Mouse (Mus musculus) bone marrow, adult 2 months (tissue): ENCODE measurements around the gene Taar2.

Experiments used
- CTCF ChIP-seq: fragments of 200-500 bp; IDR thresholded peaks from 2 replicates; pipeline ENCODE4 v1.5.1; 2011; ENCODE audit warnings: low read length, control low read depth; ENCODE audit not compliant: control insufficient read depth, insufficient read depth
- POLR2A ChIP-seq: fragments of 200-500 bp; IDR thresholded peaks from 2 replicates; pipeline ENCODE4 v1.6.1; 2011; ENCODE audit warnings: low read depth, mild to moderate bottlenecking, control low read depth, low read length, borderline replicate concordance; ENCODE audit not compliant: control insufficient read depth

- TF ChIP-seq POLR2A (no peak), CTCF (no peak)
Measured at GRCm38 (mm10) chr10:23970656-23971165, 32.3 kb downstream of the Taar2 start, which contains the start of gene Taar5.
